Mouse (Mus musculus) kidney, adult 9 months (tissue): ENCODE results near the gene Hoxc9.

Experiments used
- DNase-seq: peaks from one replicate; pipeline ENCODE4 v3.0.0; 2022

The Hoxc9 gene

GRCm38 (mm10) chr15:103001370-103001769 lies 25.1 kb downstream of the Hoxc9 start:
- no peak for DNase-seq

DNA sequence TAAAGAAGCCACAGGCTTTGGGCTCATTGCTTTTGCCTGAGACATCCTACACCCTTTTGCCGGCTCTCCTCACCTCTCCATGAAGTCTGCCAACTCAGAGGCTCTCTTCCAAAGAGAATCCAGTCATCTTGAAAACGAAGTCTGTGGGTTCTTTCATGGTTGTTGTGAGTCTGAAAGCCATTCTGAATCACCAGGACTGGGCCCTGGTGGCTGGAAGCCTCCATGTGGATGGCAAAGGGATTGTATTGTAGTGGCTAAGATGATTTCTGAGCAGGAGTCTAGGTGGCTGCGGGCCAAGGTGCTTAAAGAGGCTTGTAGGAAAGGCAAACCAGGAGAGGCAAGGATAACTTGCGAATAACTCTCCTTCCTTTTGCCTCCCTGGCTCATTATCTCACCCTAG lies 25.9 kb downstream of the Hoxc9 start:
- peak; percentile 47 for DNase-seq

- DNase-seq = no peak
Observed at GRCm38 (mm10) chr15:103002821-103003448, 26.7 kb downstream of the Hoxc9 start.

GRCm38 (mm10) chr15:103005308-103005707 lies 29.1 kb downstream of the Hoxc9 start:
- no peak for DNase-seq

- DNase-seq = no peak
Observed at GRCm38 (mm10) chr15:103005797-103006196, 29.6 kb downstream of the Hoxc9 start.

- DNase-seq = no peak
Observed at GRCm38 (mm10) chr15:103006326-103006725, 30.1 kb downstream of the Hoxc9 start.

- no peak for DNase-seq
Observed at GRCm38 (mm10) chr15:103009265-103010111, 33.2 kb downstream of the Hoxc9 start.

DNA sequence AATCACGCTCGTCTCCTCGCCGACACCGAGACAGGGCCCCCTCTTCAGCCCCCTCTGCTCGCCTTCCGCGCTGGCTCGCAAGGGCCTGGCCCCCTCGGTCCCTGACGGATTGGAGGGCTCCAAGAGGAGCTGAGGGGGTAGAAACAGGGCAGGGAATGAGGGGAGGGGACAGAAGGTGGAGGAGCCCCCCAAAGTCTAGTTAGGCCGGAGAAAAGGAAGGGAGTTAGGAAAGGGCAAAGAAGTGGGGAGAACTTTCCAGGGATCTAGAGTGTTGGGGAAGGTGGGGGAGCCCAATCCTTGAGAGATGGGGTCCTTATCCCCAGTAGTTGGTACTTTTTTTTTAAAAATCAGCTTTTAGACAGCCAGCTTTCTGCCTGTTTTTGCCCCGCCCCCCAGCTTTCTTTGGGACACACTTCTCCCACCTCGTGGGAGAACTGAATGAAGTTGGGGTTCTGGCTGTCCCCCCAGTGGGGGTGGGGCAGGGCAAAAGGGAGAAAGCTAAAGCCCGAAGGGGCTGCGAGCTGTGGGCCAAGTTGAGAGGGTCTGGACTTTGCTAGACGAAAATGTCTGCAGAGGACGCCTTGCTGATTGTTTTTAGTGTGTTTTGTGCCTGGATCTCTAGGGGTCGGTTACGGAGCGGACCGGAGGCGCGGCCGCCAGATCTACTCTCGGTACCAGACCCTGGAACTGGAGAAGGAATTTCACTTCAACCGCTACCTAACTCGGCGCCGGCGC lies 34.0 kb downstream of the Hoxc9 start:
- DNase-seq = no peak

DNA sequence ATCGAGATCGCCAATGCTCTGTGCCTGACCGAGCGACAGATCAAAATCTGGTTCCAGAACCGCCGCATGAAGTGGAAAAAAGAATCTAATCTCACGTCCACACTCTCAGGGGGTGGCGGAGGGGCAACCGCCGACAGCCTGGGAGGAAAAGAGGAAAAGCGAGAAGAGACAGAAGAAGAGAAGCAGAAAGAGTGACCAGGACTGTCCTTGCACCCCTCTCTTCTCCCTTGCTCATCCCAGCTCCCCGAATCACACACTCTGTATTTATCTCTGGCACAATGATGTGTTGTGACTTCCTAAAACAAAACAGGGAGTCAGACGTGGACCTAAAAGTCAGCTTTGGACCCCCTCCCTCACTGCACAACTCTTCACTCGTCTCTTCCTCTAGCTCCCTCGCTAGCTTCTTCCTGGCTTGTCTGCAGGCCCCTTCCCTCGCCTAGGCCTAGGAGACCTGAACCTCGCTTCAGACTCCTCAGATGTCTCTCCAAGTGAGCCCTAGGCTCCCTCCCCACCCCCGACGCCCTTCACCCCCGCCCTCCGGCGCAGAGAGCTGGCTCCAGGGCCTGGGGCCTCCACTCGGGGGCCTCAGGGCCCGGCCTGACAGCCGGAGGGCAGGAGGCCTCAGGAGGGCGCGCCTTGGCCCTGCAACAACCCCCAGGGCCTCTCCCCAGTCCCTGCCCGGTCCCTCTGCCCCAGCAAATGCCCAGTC lies 34.8 kb downstream of the Hoxc9 start:
- no peak for DNase-seq

DNA sequence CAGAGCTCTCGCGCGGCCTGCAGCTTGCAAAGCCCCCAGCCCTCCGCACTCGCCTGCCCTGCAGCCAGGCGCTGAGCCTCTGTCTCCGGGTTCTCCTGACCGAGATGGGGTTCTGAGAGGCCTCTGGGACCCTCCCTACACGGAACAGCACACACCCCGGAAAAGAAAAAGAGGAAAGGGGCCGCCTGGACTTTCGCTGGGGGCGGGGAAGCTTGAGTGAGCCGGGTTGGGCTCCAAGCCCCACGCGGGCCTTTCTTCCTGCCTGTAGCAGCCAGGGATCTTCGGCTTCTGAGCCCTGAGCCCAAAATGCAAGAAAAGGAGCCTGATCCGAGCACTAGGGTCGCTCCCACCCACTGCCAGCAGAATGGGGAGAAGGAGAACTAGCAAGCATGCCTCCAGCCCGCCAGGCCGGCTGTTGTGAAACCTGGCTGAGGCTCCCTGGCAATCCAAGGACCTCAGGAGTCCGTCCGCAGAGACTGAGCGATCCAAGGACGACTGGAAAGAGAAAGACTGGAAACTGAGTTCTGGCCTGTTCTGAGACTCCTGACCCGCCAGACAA lies 35.8 kb downstream of the Hoxc9 start:
- DNase-seq = no peak

DNA sequence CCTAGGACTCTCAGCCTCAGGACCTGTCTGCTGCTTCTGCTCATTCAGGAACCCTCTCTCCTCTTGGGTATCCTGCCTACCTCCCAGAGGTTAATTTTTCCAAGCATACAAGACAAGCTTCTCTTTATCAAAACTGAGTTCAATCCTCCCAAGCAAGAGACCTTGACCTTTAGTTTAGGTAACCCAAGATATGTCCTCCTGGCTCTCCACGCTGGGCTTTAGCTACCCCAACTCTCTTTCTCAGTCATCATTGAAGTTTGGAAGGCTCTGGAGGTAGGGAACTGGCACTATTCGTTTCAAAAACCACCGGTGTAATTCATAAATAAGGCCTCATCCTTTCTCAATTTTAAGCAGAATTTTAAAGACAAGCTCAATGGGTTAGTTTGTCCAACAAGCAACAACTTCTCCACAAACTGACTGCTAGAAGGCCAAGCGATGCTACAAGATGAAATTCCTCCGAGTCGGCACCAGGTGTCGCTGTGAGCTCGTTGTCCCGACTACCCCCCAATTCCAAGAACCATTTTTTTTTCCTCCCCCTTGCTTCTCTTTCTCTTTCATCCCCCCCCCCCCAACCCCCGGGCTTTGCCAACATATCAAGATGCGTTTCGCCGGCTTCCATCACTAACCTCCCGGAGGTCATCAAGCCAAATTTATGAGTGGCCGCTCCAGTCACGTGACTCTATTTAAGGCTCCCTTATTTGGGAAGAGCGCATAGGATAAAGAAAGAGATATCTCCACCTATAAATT lies 37.2 kb downstream of the Hoxc9 start:
- peak; percentile 51 for DNase-seq

DNA sequence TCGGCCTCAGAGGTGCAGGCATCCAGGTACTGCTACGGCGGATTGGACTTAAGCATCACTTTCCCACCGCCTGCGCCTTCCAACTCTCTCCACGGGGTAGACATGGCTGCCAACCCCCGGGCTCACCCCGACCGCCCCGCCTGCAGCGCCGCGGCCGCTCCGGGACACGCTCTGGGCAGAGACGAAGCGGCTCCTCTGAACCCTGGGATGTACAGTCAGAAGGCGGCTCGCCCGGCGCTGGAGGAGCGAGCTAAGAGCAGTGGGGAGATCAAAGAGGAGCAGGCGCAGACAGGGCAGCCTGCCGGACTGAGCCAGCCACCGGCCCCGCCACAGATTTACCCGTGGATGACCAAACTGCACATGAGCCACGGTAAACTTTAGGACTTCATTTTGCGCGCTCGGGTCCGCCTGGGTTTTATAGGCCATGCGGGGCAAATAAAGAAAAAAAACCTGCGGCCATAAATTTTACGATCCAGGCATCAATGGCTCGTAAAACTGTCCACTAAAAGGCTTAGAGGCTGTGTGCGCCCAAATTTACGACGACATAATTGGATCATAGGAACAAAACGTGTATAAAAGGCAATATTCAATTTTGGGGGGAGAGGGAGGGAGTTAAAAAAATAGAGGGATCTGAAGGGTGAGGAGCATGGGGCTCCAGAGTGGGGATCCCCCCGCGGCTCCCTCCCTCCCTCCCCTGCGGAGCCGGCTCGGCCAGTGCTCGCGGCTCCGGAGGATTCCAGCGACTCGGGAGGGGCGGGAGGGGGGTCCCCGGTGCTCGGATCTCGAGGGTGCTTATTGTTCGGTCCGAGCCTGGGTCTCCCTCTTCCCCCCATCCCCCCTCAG lies 38.1 kb downstream of the Hoxc9 start:
- DNase-seq = peak; percentile 50

- no peak for DNase-seq
Observed at GRCm38 (mm10) chr15:103015009-103015399, 38.8 kb downstream of the Hoxc9 start.

DNA sequence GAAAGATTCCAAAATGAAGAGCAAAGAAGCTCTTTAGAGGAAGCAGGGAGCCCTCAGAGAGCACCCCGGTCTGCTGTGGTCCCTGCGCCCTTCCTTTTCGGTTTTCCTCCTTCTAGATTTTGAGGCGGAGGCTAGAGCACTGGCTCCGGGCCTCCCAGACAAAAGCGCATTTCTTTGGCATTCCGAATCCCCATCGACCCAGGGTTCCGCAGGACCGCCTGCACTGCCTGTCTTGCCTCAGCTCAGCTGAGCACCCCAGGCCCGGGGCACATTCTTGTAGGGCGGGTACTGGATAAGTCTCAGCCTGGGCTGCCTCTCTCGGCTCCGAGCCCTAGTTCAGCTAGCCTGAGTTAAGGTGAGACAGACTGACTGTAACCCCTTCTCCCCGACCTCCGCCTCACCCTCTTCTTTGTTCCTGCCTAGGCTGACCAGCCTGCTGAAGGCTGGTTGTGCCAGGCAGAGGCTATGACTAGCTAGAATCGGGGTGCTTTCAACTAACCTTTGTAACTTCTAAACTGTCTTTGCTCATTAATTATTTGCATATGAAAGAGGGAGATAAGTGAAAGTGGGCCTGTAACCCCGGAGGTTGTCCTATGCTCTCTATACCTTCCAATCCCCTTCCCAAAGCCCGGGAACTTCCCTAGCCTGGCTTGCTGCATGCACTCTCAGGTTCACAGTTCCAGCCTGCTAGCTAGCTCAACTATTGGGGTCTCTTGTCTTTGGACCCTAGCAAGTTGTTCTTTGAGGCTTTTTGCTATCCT lies 39.3 kb downstream of the Hoxc9 start:
- DNase-seq = no peak

DNA sequence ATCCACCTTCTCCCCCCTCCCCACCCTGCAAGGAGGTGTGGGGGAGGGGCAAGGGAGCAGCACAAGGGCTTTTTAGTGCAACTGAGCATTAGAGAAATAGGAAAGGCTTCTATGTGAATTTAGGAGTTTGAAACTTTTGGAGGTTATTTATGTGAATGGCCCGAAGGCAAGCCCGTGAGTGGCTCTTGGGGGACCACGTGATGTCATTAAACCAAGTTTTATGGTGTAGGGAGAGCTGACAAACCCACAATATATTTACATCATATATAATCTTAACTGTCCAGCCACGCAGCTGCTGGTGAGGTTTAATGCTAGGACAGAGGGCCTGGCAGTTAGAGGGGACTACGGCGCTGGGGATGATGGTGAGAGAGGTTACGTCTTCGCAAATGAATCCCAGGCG lies 42.4 kb downstream of the Hoxc9 start, which contains the start of gene Hoxc4:
TSS of gene Hoxc4 (plus strand) at position 299 of the 400 bp plus-strand sequence.
- no peak for DNase-seq

DNA sequence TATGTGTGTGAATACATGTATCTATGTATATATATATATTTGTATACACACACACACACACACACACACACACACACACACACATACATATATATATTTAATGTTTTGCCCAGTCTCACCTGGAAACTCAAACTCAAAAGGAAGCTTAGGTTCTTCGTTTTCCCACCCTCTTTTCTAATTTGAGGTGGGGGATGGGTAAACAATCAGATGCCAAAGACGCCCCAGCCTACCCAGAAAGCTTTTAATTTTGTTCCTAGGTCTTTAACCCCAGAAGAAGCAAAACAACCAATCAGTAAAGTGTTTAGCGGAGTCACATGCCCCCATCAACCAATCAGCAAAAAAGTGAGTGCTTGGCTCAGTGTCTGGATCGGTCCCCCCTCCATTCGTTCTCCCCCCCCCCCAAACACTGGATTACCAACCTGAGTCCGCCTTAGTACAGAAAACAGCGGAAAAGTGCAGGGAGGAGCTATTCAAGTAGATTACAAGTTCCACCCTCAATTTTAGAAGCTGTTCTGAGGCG lies 44.7 kb downstream of the Hoxc9 start:
- no peak for DNase-seq

DNA sequence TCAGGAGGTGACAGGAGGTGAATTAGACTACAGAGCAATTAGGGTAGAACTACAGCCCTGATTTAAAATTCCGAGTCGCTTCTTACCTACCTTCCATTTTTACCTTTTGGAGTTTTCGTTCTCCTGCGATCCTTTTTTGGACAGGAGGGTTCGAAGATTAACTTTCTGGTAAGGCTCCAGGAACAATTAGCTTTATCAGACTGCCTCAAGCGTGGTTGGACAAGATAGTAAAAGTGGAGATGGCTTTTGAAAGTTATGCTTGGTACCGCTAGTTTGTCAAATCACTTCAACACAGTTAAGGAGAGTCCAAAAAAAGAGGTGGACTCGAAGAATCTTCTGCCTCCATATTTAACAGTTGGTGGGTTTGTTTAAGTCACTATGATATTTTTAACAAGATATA lies 45.3 kb downstream of the Hoxc9 start:
- no peak for DNase-seq

- no peak for DNase-seq
Observed at GRCm38 (mm10) chr15:103024131-103024530, 47.9 kb downstream of the Hoxc9 start.

DNA sequence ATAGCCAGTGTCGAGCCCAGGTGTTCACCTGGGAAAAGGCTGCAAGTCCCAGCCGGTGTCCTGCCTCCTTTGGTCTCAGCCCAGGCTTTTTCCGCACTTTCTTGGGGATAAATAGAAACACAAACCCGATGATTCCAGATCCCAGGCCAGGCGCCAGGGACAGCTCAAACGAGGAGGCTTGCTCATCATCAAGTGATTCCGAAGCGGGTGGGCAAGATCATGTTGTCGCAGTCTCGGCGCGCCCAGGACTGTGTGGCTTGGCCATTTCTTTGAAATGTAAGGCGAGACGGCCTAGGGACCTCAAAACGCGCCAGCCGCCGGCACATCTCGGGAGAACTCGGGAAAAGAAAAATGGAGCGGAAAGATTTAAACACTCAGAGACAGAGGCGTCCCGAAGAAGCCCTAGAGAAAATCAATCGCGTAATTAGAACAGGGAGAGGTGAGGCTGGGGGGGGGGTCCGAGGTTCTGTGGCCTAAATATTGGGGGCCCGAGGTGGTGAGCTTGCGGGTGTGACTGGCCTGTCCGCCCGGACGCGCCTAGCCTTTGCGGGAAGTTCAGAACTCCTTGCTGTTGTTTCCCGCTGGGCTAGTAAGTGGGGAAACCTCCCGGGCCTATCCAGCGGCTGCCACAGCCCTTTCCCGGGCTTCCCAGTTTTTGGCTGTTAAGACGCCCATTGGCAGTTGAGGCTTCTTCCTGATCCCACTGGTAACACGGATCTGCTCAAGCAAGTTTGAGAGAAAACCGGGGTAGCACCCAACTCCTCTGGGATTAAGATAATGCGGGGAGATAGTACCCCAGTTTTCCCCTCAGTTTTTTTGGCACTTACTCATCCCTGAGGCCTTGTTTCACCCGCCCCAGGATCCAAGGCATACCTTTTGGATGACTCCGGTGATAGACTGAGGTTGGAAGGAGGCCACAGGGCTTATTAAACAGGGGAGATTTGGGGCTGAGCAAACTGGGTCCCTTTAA lies 51.3 kb downstream of the Hoxc9 start:
- DNase-seq = no peak
